Mouse (Mus musculus) cerebellum, postnatal 36 days (tissue): ENCODE results near the gene Ptprm.

ENCODE experiments used
- DNase-seq, 2 experiments: peaks; one replicate each; pipeline ENCODE4 v3.0.0; 2021 to 2022; ENCODE audit warnings: mixed read lengths in 2 of 2

Gene Ptprm

DNA sequence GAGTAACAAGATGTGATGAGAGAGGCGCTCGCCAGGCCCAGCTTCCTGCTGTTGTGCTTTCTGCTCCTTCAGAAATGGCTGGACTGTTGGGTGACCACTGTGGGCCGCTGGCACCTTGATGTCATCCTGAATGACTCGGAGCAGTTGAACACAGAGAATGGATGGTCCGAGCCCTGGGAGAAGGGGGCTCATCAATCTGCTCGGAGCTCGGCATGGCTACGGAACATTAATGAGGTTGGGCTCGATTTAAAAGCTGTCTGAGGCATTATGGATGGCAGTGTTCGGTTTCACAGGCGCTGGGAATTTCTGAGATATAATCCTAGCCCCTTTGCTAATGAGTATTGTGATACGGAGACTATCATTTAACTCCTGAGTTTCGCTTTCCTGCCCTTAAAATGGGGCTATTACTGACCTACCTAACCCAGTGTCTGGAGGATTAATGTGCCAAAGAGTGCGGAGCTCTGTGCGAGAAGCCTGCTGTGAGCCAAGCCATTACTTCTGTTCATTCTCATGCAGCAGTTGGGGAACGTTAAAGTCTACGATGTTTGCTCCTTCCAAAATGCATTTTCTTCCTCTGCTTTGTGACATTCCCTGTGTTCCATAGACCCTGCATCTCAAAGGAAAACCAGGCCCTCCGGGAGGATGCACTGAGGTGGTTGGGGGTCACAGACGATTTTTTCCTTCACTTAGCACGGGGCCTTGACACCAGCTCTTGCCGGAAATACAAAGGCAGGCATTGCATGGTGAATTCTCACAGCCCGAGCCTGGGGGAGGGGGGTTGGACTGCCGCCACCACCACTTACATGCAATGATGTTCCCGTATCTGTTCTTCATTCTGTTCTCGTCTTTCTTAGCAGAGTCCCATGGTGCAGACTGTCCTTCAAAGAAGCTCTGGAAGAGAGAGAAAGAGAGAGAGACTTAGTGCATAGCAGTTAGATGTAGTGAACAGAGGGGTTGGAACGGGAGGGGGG, 592.6 kb downstream of the Ptprm start:
- DNase-seq, result no peak

DNA sequence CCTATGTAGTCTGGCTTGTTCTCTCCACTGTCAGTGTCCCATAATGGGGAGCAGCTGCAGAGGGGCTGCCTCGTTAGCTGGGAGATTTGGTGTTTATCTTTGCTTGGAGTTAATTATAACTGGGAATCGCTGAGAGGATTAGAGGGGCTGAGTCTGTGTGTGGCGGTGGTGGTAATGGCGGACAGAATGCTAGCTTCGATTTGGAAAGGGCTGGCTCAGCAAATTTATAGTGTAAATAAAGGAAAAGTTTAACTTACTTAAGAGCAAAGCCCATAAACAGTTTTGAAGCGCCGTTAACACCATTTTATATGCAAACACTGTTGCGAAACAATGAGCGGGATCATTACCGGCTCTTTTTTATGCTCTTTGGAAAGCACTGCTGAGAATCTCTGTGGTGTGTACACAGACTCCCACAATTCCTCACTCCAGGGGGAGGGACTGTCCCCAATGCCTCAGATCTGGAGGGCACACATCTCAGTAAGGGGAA, 597.2 kb downstream of the Ptprm start:
- no peak for DNase-seq

DNA sequence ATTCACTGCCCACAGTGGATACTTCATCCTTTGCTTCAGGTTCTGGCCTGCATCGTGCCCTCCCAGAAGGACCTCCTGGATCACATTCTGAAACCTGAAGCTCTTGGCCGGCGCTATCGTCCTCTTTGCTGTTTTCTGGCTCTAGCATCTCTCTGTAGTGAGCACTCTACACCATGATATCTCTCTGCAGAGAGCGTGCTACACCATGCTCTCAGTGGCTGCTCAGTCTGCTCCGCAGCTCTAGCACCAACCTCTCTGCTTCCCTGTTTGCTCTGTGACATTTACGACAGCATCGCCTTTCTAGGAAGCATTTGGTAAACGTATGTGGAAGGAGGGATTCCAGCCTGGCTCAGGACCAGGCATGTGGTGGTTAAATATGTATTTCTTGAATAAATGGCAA, 597.8 kb downstream of the Ptprm start:
- DNase-seq, result no peak

DNA sequence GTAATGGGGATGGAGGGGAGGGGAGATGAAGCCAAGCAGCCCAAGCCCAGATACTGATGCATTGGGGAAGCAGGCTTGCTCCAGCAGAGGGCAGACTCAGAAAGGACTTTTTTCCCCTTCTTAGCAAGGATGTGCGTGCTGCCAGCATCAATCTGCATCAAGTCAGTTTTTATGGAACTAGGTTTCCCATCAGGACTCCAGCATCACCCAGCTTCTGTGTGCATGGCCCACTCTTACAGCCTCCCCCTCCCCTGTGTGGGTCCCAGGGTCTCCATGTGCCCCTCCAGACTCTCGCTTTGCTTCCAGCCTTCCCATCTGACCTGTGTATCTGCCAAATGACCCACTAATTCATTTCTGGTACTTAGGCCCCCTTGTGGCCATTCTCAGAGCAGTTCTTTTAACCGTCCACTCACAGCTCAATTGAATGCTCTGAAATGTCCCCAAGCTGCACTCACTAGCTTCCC, 599.0 kb downstream of the Ptprm start:
- peak in 1 of 2 experiments; percentile 18 for DNase-seq

GRCm38 (mm10) chr17:66754208-66754865, 599.9 kb downstream of the Ptprm start:
- DNase-seq, result no peak

DNA sequence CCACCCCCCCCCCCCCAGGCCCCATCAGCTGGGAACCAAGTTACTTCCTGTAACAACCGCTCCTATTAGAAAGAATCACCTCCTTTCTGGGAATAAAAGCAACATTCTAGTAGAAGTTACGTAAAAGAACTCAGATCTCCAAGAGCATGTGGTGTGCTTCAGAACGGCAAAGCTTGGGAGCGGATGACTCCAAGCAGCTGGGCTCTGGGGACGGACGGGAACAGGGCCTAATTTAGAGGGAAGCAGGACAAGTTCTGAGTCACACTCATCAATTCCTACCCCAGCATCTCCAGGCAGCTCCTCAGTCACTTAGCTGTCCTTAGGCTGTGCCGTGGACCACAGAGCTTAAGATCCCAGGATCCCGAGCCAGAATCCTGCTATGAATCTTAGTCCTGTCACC, 602.5 kb downstream of the Ptprm start:
- no peak for DNase-seq

GRCm38 (mm10) chr17:66750481-66751206, 603.6 kb downstream of the Ptprm start:
- no peak for DNase-seq

DNA sequence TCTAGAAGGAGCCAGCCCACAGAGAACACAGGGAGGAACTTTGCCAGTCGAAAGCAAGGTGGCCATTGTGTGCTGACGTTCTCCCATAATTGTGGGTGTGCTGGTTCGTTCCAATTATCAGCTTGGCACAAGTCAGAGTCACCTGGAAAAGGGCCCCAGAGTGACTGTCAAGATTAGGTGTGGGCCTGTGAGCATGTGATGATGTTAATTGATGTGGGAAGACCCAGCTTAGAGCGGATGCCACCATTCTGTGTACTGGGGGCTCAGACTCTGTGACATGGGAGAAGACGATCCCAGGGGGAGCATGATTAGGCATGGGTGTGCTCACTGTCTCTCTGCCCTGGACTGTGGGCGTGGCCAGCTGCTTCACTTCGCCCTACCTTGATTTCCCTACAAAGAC, 604.3 kb downstream of the Ptprm start:
- DNase-seq, result no peak

DNA sequence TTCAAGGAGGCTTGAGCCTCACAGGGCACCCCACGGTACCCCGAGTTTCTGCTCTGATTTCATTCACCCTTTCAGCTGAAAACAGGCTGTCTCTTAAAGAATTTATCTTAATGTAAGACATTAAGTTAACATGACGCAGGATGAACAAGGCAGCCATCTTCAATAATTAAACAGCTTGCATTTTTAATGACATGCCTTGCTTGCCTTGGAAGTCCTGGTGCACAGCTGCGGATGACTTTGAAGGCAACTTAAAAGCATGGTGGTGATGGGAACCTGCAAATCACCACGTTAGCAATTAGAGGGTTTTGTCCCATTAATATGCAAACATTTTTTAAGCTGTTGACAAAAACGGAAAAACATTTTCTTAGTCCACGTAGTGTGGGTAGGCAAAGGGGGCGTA, 607.8 kb downstream of the Ptprm start:
- no peak for DNase-seq

DNA sequence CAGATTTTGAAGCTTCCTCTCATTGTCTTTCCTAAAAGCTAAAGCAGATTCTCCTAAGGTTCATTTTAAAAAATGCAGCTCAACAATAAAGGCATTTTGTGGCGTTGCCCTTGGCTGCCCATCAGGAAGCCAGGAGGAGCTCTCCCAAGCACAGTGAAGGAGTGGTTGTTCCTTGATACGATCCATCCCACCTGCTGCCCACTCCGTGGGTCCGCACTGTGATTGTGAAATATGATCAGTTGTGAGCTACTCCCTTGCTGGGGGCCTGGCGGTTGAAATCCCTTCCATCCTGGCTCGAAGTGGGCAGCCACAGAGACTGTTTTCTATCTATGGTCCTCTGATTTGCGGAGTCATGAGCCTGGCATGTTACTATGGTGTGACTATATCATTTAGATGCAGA, 610.9 kb downstream of the Ptprm start:
- no peak for DNase-seq

DNA sequence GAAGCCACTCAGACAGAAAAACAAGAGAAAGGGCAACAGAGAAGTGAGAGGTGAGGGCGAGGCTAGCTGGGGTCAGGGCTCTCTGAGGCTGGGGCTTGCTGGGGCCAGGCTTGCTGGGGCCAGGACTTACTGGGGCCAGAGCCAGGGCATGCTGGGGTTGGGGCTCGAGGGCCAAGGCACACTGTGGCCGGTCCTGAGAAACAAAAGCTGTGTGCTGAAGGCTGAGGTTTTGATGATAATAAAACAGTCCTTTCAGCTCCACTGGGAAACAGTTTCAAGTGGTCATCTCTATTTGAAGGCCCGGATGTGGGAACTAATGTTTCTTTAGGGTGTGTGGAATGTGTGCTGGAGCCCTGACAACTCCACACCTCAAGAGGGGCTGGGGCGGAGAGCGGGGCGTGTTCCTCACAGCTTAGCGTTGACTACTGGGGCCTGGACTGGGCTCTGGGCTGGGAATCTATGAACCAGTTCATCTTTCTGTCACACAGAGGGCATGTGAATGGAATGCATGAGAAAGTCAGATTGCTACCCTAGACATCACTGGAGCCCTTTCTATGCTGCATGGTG, 615.4 kb downstream of the Ptprm start:
- no peak for DNase-seq

DNA sequence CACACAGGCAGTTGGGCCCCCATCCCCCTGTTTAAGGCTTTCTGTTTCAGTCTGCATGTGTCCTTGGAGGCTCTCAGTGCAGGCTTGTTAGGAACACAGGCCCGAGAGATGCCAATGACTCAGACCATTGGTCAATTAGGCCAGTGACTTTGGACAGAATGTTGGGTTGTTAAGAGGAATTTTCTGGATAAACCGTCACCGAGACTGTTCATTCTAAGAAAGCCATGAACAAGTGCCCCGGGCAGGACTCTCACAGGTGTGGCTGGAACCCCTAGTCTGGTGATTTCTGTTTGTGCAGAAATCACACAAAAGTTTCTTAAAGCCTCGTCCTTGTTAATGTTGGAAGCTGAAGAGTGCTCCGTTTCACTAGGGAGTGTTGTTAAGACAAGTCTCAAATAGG, 615.9 kb downstream of the Ptprm start:
- no peak for DNase-seq

DNA sequence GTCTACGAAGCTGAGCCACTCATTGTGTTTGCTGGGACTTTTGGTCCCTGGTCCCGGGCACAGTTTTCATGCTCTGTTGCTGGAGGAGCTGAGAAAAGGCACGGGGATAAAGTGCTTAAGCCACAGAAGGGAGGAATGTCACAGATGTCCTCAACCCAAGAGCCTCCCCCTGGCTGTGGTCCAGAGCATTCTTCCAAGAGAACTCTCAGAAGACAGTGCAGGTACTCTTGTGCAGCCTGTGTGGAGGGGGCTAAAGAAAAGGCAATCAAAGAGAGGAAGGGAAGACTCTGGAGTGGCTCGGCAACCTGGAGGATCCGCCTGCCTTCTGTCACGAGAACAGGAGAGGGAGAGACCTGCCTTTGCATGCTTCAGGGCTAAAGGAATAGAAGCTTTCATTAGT, 617.8 kb downstream of the Ptprm start:
- no peak for DNase-seq

DNA sequence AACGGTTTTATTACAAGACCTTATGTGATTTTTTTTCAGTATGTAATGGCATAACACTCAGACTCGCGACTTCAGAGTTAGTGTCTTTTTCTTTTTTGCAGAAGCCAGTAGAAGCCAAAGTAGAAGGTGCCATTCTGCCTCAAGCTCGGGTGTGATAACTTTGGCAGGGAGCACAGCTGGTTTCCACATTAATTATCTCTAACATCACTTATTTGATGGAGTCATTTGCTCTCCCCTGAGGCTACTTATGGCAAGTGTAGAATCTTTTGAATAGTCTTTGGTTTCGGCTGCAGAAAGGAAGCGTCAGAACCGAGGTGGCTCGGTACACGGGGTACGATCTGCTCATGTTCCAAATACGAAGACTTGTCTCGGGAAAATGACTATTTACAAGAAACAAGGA, 620.7 kb downstream of the Ptprm start:
- DNase-seq, result no peak

DNA sequence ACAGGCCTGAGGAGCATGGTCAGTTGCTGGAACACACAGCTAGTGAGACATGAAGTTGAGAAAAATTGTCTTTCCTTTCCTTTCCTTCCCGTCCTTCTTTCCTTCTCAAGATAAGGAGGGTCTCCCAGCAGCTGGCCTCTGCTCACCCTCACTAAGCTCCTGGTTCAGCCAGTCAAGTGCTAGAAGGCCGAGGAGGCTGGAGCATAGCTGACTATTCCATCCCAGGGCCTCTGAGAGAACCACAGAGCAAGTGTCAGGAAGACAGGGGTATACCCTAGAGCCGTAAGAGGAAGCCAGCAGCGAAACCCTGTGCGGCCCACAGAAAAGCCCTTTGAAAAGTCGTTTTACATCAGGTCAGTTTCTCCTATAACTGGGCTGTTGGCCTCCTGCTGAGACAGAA, 624.3 kb downstream of the Ptprm start:
- no peak for DNase-seq

- no peak for DNase-seq
Measured at GRCm38 (mm10) chr17:66720992-66721351, 633.3 kb downstream of the Ptprm start.

DNA sequence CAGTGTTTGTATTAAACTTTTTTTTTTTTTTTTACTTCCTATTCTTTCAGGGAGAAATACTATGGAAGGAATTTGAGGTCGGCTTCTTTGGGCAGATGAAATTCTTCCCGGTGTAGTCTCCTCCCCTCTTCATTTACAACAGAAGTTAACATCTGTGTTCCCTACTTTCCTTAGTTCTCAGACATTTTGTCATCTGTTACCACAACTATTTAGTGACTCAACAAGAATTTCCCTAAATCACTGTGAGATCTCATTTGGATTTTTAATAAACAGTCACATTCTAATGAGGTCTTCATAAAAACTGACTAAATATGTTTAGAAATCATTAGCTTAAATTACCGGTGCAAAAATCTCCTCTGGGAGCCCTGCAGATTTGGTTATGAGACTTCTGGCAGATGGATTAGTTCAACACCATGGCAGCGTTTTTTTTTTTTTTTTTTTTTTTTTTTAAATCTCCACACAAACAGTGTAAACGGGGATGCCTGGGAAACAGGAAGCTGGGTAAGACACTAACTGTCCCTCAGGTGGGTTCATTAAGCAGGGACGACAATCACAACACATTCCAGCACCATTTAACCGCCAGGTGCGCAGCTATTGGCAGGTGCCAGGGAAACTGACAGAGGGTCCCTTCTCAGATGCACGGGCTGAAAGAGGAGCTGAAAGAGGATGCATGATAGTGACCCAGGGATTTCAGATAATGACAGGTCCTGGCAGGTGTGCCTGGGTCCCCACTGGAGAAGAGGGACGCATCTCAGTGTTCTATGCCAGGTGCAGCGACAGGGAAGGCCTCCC, 633.9 kb downstream of the Ptprm start:
- DNase-seq, result no peak

GRCm38 (mm10) chr17:66712456-66713205, 641.6 kb downstream of the Ptprm start:
- DNase-seq, result no peak

GRCm38 (mm10) chr17:66711221-66712016, 642.8 kb downstream of the Ptprm start:
- DNase-seq, result no peak

DNA sequence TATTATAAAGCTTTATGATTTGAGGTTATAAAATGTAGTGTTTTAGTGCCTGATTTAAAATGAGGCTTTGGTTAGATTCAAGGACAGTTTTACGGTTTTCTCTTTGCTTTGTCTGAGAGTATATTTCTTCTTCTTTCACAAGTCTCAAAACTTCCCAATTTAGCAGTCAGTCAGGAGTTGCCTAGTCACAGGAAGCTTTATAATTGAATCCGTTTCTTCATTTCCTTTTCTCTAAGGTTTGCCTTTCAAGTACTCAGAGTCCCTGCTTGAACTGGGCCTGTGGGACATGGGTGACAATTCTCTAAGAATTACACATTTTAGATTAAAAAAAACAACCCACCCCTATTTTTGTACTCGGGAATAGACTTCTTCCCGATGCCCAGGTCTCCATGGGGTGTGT, 643.7 kb downstream of the Ptprm start:
- no peak for DNase-seq
